Mouse (Mus musculus) midbrain, embryonic 16.5 days (tissue): ENCODE data around the gene Pigu. TPM values are rescaled to one million over a fixed set of nuclear protein-coding genes. Genes with fewer than 3 reads are reported as not detected.

Experiments
- ATAC-seq: fragments of 200-750 bp; cut with Nextera tagmentation; 2 replicates; pipeline ENCODE4 v1.8.0; 2017; ENCODE audit warnings: moderate TSS enrichment
- H3K27ac ChIP-seq: fragments of 300-500 bp; sonication (generic); 2 replicates; pipeline ENCODE4 v1.5.1; 2014; ENCODE audit warnings: mild to moderate bottlenecking, low read length, mixed read lengths
- H3K27me3 ChIP-seq: fragments of 300-500 bp; sonication (generic); 2 replicates; pipeline ENCODE4 v1.6.1; 2014; ENCODE audit warnings: low read depth, low read length, mixed read lengths; ENCODE audit not compliant: control insufficient read depth, insufficient read depth
- H3K36me3 ChIP-seq: fragments of 300-500 bp; sonication (generic); 2 replicates; pipeline ENCODE4 v1.6.1; 2014; ENCODE audit warnings: mild to moderate bottlenecking, low read length, moderate library complexity, mixed read lengths; ENCODE audit not compliant: control insufficient read depth, insufficient read depth
- H3K4me1 ChIP-seq: fragments of 300-500 bp; sonication (generic); 2 replicates; pipeline ENCODE4 v1.6.1; 2014; ENCODE audit warnings: mild to moderate bottlenecking, low read length, mixed read lengths; ENCODE audit not compliant: control insufficient read depth, insufficient read depth
- H3K4me2 ChIP-seq: fragments of 300-500 bp; sonication (generic); 2 replicates; pipeline ENCODE4 v1.6.1; 2014; ENCODE audit warnings: mild to moderate bottlenecking, low read length, mixed read lengths
- H3K4me3 ChIP-seq: fragments of 300-500 bp; sonication (generic); 2 replicates; pipeline ENCODE4 v1.5.1; 2014; ENCODE audit warnings: low read depth, mild to moderate bottlenecking, low read length, moderate library complexity, mixed read lengths
- H3K9ac ChIP-seq: fragments of 300-500 bp; sonication (generic); 2 replicates; pipeline ENCODE4 v1.6.1; 2014; ENCODE audit warnings: low read depth, low read length, mixed read lengths
- H3K9me3 ChIP-seq: fragments of 300-500 bp; sonication (generic); replicated peaks from 2 replicates; pipeline ENCODE4 v1.6.1; 2014; ENCODE audit warnings: mild to moderate bottlenecking, low read length, mixed read lengths; ENCODE audit not compliant: control insufficient read depth, poor library complexity, severe bottlenecking
- WGBS: fragments of 180-500 bp; shearing (Covaris S2); extraction: QIAGEN DNeasy Blood & Tissue Kit; methylation state at CpG from one replicate; pipeline ENCODE4 v1.1.7; 2014; 5-methylcytosine and 5-hydroxymethylcytosine counted together
- polyA plus RNA-seq: library from polyadenylated mRNA; unstranded; fragments of >200 nt; fragmentation: Nextera tagmentation; extraction: Ambion mirVana; gene quantifications from 2 replicates; pipeline ENCODE4 v1.2.1, GENCODE M21; 2015

Gene Pigu
- polyA plus RNA-seq, 1 experiment from 2014 or later = 65.0 TPM

DNA sequence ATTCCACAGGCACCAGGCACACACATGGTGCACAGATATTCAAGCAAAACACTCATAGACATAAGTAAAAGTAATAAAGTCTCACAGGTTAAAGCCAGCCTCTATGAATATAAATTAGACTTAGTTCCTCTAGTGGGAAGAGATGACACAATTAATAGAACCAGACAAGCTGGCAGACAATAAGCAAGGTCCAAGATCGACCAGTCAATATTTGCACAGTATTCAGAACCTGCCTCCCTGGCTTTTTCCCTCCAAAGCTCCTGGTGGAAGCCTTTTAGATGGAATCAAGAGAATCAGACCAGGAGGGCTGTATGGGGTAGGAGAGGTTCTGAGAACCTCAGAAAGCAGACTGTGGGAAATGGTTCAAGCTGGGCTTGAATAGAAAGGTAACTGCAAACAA, 16.7 kb upstream of the Pigu start:
- Histone ChIP-seq H3K4me2 (no peak overlapping the region), H3K4me3 (no peak overlapping the region), H3K4me1 (no peaks in the 10 kb centered on the region), H3K27ac (no peak overlapping the region), H3K36me3 (no peaks in the 10 kb centered on the region), H3K27me3 (no peaks in the 10 kb centered on the region; the same call in 1 of the 2 replicates), H3K9ac (no peak overlapping the region), H3K9me3 (no peaks in the 10 kb centered on the region)
- WGBS = 68% methylated on average over 1 of the region's 1 CpGs
- ATAC-seq = no peak

DNA sequence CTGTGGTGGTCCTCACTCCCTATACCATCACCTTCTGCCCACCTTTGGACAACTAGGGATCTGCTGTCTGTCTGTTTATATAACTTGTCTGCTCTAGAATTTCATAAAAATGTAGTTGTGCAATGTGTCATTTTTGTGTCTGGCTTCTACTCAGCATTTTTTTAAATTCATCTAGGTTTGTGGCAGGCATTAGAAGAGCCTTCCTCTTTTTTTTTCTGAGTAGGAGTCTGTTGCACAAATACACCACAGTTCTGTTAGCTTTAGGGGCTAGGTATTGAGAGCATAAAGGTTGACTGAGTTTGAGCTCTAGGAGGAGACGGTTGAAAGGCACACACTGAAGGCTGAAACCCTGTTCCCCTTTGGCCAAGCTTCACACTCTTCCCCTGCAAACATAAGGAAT, 16.1 kb upstream of the Pigu start:
- Histone ChIP-seq H3K4me2 (no peak overlapping the region), H3K9me3 (no peaks in the 10 kb centered on the region), H3K4me1 (no peaks in the 10 kb centered on the region), H3K9ac (no peak overlapping the region), H3K4me3 (no peak overlapping the region), H3K36me3 (no peaks in the 10 kb centered on the region), H3K27me3 (no peaks in the 10 kb centered on the region; the same call in 1 of the 2 replicates), H3K27ac (no peak overlapping the region)
- WGBS = 70% methylated on average over 1 of the region's 1 CpGs
- no peak for ATAC-seq

DNA sequence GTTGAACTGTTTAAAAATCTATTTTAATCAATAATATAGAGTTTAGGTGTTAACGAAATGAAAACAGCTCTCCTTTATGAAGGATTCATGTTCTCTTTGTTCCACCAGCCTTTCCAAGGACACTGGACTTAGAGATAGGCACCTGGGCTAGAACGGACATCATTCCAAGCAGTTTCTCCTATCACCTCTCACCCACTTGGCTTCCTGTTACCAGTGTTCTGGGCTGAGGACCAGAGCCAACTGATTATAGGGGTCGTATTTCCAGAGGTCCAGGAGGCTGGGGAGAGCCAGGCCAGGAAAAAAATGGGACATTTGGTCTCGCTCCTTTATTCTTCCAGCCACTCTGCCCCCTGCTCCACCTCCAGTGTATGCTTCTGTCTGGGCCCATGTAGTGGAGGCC, 15.2 kb upstream of the Pigu start:
- WGBS = 71% methylated on average over 4 of the region's 4 CpGs
- H3K4me1 ChIP-seq = no peaks in the 10 kb centered on the region
- no peak overlapping the region for H3K4me2 ChIP-seq
- H3K9ac ChIP-seq = no peak overlapping the region
- no peaks in the 10 kb centered on the region for H3K36me3 ChIP-seq
- no peak overlapping the region for H3K27ac ChIP-seq
- no peaks in the 10 kb centered on the region for H3K27me3 ChIP-seq
- no peaks in the 10 kb centered on the region for H3K9me3 ChIP-seq
- H3K4me3 ChIP-seq = no peak overlapping the region
- ATAC-seq = no peak

DNA sequence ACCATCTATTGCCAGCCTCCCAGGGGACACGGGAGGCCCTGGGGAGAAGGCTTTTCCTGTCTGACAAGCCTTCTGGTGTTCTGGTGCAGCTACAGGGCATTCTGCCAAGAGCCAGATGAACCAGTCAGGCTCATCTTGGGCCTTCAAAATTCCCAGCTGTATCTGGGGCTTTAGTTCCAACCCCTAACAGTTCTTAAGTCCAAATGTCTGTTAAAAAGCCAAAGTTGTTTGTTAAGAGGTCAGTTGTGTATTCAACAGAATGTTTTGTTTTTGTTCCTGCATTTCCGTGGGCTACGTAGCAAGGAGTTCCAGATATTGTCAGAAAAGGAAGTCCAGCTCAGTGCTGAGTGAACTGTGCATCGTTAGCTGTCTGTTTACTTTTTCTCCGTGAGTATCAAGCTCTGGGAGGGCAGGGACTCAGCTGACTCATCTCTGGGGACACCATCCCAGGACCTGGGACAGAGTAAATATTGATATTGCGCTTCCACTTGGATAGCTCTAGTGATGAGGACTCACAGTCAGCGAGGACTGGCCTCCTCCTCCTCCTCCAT, 12.2 kb upstream of the Pigu start:
- Histone ChIP-seq H3K27me3 (no peaks in the 10 kb centered on the region), H3K4me2 (no peak overlapping the region), H3K4me3 (no peak overlapping the region), H3K9ac (no peak overlapping the region), H3K4me1 (no peaks in the 10 kb centered on the region), H3K9me3 (no peaks in the 10 kb centered on the region), H3K36me3 (no peaks in the 10 kb centered on the region), H3K27ac (no peak overlapping the region)
- no peak for ATAC-seq
- WGBS = 70% methylated on average over 7 of the region's 7 CpGs

DNA sequence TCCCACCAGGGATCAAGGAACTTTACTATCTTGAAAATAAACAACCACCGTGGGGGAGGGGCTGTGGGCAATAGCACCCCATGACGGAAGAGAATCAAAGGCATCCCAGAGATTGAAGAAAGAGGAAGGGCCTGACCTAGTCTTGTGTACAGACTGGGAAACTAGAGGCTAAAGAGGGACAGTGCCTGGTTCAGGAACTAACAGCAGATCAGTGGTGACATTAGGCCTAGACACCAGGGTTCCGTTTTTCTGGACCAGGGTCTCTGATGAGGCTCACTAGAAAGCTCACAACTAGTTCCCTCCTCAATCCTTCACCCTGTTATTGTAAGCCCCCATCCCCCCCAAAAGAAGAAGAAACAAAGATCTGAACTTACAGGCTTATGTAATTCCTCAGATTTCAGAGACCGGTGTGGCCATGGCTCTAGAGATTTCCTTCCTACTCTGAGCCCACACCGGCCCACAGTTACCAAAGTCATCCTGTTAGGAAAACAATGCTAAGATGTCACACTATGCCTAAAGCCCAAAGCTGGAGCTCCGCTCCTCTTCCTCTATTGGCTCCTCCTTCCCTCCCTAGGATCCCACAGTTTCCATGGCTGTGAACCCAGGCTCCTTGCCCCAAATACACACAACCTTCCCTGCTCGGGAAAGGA, 10.5 kb upstream of the Pigu start:
- Histone ChIP-seq H3K4me1 (no peaks in the 10 kb centered on the region), H3K9me3 (no peaks in the 10 kb centered on the region), H3K36me3 (no peaks in the 10 kb centered on the region), H3K9ac (no peak overlapping the region), H3K4me2 (no peak overlapping the region), H3K27ac (no peak overlapping the region), H3K27me3 (no peaks in the 10 kb centered on the region), H3K4me3 (no peak overlapping the region)
- 82% methylated on average over 7 of the region's 7 CpGs for WGBS
- no peak for ATAC-seq

DNA sequence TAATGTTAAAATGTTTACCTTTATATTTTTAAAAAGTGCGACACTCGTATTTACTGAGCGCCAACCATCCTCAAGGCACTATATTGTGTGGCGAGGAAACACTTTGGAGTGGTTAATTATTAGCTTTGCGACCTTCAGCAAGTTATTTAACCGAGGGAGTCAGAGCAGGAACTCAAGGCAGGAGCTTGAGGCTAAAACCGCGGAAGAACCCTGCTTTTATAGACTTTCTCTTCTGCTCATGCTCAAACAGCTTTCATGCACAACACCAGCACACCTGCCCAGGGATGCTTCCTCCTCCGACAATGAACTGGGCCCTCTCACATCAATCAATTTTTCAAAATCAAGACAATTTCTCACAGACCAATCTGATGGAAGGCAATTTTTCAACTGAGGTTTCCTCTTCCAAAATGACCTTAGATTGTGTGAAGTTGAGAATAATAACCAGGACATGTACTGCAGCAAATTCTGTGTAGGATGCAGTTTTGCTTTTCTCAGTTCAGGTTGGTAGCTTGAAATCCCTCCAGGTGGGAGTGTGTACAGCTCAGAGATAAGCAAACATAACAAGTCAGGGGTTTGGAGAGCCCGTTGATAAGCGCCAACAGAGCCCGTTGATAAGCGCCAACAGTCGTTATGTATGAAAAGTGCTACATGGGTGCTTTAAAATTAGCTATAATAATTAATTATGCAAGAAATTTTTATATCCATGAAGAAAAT, 613 bp upstream of the Pigu start:
- WGBS = 31% methylated on average over 14 of the region's 14 CpGs

DNA sequence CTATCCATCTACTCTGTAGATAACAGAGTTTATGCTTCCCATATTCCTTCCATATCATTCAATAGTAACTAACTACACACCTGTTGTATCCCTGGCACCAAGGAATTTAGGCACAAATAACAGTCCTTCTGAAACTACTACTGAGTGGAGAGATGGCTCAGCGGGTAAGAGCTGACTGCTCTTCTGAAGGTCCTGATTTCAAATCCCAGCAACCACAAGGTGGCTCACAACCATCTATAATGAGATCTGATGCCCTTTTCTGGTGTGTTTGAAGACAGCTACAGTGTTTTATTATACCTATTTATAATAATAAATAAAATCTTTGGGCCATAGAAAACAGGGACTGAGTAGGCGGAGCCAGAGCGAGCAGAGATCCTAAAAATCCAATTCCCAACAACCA, 2.8 kb downstream of the Pigu start:
- Histone ChIP-seq H3K9me3 (no peaks in the 10 kb centered on the region), H3K9ac (no peak overlapping the region), H3K4me2 (no peak overlapping the region), H3K27me3 (no peaks in the 10 kb centered on the region), H3K4me1 (peaks cover 10% of the 10 kb centered on the region), H3K27ac (no peak overlapping the region), H3K4me3 (no peak overlapping the region), H3K36me3 (no peaks in the 10 kb centered on the region)
- 93% methylated on average over 3 of the region's 3 CpGs for WGBS
- no peak for ATAC-seq

More for the DNA sequence above, 613 bp upstream of the Pigu start:
- ATAC-seq = peak; percentile 73
- H3K4me2 ChIP-seq = peak overlapping the region; percentile 57
- peak overlapping the region; percentile 46 for H3K9ac ChIP-seq
- no peaks in the 10 kb centered on the region for H3K9me3 ChIP-seq
- H3K27ac ChIP-seq = peak overlapping the region; percentile 83
- peak overlapping the region; percentile 72 for H3K4me3 ChIP-seq
- no peaks in the 10 kb centered on the region for H3K27me3 ChIP-seq
- no peaks in the 10 kb centered on the region for H3K36me3 ChIP-seq
- peaks cover 10% of the 10 kb centered on the region for H3K4me1 ChIP-seq

DNA sequence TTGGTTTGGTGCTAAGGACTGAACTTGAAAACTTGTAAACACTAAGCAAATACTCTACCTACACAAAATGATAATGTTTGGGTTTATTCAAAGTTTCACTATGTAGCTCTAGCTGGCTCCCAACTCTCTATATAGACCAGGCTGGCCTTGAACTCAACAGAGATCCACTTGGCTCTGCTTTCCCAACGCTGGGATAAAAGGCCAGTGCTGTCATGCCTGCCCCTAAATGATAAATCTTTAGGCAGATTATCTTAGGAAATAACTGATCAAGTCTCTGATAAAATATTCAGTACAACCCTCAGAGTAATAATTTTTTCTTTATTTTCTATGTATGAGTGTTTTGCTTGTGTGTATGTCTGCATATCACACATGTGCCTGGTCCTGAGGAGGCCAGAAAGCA, 10.6 kb downstream of the Pigu start:
- H3K4me3 ChIP-seq = no peak overlapping the region
- no peak overlapping the region for H3K27ac ChIP-seq
- no peaks in the 10 kb centered on the region for H3K9me3 ChIP-seq
- no peak overlapping the region for H3K4me2 ChIP-seq
- ATAC-seq = no peak
- no peak overlapping the region for H3K9ac ChIP-seq
- H3K36me3 ChIP-seq = peaks cover 7% of the 10 kb centered on the region
- 80% methylated on average over 1 of the region's 1 CpGs for WGBS
- no peaks in the 10 kb centered on the region for H3K27me3 ChIP-seq
- no peaks in the 10 kb centered on the region for H3K4me1 ChIP-seq

DNA sequence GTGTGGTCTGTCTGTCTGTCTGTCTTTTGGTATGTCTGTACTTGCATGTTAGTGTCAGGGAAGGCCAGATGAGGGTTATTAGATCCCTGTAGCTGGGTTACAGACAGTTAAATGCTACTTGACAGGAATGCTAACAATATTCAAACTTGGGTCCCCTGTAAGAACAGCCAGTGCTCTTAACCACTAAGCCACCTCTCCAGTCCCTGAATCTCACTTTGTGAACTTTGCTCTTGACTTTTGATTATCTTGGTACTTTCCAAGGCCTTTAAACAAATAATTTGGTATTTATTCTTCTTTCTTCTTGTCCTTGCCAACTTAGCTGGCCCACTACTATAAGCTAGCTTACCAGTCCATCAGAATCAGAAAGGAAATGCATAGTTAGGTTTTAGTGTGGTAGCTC, 17.1 kb downstream of the Pigu start:
- H3K36me3 ChIP-seq = peaks cover 6% of the 10 kb centered on the region
- no peak overlapping the region for H3K4me3 ChIP-seq
- no peak for ATAC-seq

More for the DNA sequence above, 17.1 kb downstream of the Pigu start:
- Histone ChIP-seq H3K9me3 (no peaks in the 10 kb centered on the region), H3K9ac (no peak overlapping the region), H3K27me3 (no peaks in the 10 kb centered on the region), H3K4me2 (no peak overlapping the region), H3K27ac (no peak overlapping the region), H3K4me1 (no peaks in the 10 kb centered on the region)
